Mouse (Mus musculus) liver, postnatal 0 days (tissue): ENCODE measurements around the gene Rnf34.

Experiments
- CTCF ChIP-seq: sonication (generic); IDR thresholded peaks from 2 replicates; pipeline ENCODE4 v1.5.1; 2016; ENCODE audit warnings: antibody characterized with exemption, low read depth
- EP300 ChIP-seq: IDR thresholded peaks from 2 replicates; pipeline ENCODE4 v1.6.1; 2016; ENCODE audit warnings: antibody characterized with exemption, low read depth, mild to moderate bottlenecking

DNA sequence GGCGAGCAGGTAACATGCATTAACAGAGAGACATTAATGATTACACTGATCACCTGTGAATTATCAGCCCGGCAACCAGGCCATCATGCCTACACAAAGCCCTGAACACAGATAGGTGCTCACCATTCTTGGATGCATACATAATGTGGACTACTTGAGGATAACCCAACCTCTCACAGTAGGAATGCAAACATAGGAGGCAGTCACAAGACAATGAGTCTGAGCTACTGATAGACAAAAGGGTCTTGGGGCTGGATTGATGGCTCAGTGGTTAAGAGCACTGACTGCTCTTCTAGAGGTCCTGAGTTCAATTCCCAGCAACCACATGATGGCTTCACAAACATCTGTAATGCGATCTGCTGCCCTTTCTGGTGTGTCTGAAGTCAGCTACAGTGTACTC, 22.8 kb downstream of the Rnf34 start:
- TF ChIP-seq CTCF (no peak), EP300 (no peak)
